Mouse (Mus musculus) forebrain, embryonic 10.5 days (tissue): ENCODE data around the gene Vsig4. TPM values are rescaled to one million over a fixed set of nuclear protein-coding genes. Genes with fewer than 3 reads are reported as not detected.
"Not testable (repeated sequence)": the region's sequence is repeated elsewhere in the genome, so short reads cannot be mapped to it uniquely, and the experiment has no call there.

Experiments
- DNase-seq: peaks from one replicate; pipeline ENCODE4 v3.0.0-alpha.2; 2017; ENCODE audit warnings: low spot score; ENCODE audit errors: extremely low spot score
- H3K27ac ChIP-seq: fragments of 300-500 bp; sonication (generic); 2 replicates; pipeline ENCODE4 v1.5.1; 2016; ENCODE audit warnings: mild to moderate bottlenecking
- H3K27me3 ChIP-seq: fragments of 300-500 bp; sonication (generic); 2 replicates; pipeline ENCODE4 v1.6.1; 2016; ENCODE audit warnings: mild to moderate bottlenecking; ENCODE audit not compliant: poor library complexity, severe bottlenecking
- H3K36me3 ChIP-seq: fragments of 300-500 bp; sonication (generic); replicated peaks from 2 replicates; pipeline ENCODE4 v1.6.1; 2016; ENCODE audit warnings: mild to moderate bottlenecking, moderate library complexity
- H3K4me1 ChIP-seq: fragments of 300-500 bp; sonication (generic); 2 replicates; pipeline ENCODE4 v1.6.1; 2016
- H3K4me3 ChIP-seq: fragments of 300-500 bp; sonication (generic); 2 replicates; pipeline ENCODE4 v1.5.1; 2016; ENCODE audit warnings: mild to moderate bottlenecking, moderate library complexity
- H3K9me3 ChIP-seq: fragments of 300-500 bp; sonication (generic); 2 replicates; pipeline ENCODE4 v1.6.1; 2016; ENCODE audit warnings: mild to moderate bottlenecking, moderate library complexity
- WGBS: fragments of 180-500 bp; shearing (Covaris S2); methylation state at CpG from one replicate; pipeline ENCODE4 v1.1.7; 2016; 5-methylcytosine and 5-hydroxymethylcytosine counted together
- polyA plus RNA-seq: library from polyadenylated mRNA; unstranded; fragments of >200 nt; fragmentation: Nextera tagmentation; extraction: Ambion mirVana; gene quantifications from 2 replicates; pipeline ENCODE4 v1.2.1, GENCODE M21; 2016

Gene Vsig4
- polyA plus RNA-seq = not detected in 2 replicates

DNA sequence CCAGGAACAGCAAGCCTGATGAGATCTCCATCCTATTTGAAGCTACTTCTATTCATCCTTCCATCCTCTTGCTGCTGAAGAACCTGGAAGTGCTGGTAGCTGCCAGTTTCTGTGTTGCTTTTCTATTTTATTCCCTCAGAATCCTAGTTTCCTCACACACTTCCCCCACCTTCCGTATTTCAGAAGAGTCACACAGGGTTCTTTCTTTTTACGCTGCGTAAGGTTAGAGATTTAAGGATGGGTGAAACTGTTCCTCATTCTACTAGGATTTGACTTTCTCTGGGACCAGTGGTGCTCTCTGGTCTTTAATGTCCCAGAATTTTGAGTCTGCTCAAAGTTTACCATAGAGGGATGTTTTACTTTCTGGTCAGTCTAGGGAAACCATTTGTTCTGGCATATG lies at the start of gene Vsig4:
Gene Vsig4 (minus strand): TSS at position 101 of the 400 bp plus-strand sequence.
- DNase-seq = no peak
- Histone ChIP-seq H3K36me3 (no peaks in the 10 kb centered on the region), H3K4me1 (no peaks in the 10 kb centered on the region), H3K4me3 (no peak within 1 kb of the TSS), H3K9me3 (no peaks in the 10 kb centered on the region), H3K27ac (no peak within 1 kb of the TSS), H3K27me3 (no peaks in the 10 kb centered on the region)
- WGBS = 95% methylated on average over 3 of the region's 3 CpGs

DNA sequence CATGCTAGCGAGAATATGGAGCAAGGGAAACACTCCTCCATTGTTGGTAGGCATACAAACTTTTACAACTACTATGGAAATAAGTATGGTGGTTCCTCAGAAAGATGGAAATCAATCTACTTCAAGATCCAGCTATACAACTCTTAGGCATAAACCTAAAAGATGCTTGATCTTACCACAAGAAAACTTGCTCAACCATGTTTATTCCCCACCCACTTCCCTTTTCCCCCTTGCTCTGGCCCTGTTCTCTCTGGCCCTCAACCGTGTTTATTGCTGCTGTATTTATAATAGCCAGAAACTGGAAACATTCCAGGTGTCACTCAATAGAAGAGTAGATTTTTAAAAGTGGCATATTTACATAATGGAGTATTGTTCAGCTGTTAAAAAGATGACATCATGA lies 45.9 kb upstream of the Vsig4 start:
- 91% methylated on average over 2 of the region's 2 CpGs for WGBS
- no peak for DNase-seq
- H3K27ac ChIP-seq = no peak overlapping the region
- no peaks in the 10 kb centered on the region for H3K9me3 ChIP-seq
- H3K36me3 ChIP-seq = no peaks in the 10 kb centered on the region
- H3K27me3 ChIP-seq = no peaks in the 10 kb centered on the region
- H3K4me3 ChIP-seq = no peak overlapping the region
- H3K4me1 ChIP-seq = no peaks in the 10 kb centered on the region

DNA sequence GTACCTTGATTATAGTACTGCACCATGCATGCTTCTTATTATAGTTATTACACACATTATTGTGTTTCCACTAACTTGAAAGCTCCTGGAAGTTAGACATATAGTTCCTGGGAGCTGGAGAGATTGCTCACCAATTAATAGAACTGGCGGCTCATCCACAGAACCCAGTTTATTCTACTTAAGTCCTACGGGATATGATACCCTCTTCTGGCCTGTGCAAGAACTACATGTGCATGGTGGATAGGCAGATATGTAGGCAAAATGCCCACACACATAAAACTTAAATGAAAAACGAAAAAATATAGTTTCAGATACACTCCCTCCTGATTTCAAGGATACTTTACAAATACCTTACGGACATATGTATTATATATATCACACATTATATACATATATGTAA lies 36.5 kb upstream of the Vsig4 start:
- Histone ChIP-seq H3K27ac (no peak overlapping the region), H3K36me3 (no peaks in the 10 kb centered on the region), H3K4me1 (no peaks in the 10 kb centered on the region), H3K4me3 (no peak overlapping the region), H3K27me3 (no peaks in the 10 kb centered on the region), H3K9me3 (no peaks in the 10 kb centered on the region)
- WGBS = 55% methylated on average over 4 of the region's 4 CpGs
- DNase-seq = no peak

DNA sequence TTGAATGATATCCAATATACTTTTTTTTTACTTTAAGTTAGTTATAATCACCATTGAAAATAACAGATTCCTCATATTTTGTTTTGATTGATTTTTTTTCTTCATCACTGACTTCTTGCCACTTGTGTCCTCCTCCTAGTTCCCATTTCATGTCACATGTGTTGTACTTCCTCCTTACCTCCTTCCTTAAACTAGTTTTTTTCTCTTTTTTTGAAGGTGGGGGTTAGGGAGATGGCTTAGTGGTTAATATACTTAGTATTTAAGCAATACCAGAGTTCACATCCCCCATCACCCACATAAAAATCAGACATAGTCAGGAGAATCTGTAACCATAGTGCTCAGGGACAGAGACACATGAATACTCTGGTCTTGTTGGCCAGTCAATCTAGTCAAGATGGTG lies 36.7 kb downstream of the Vsig4 start:
- DNase-seq = no peak
- Histone ChIP-seq H3K27me3 (no peaks in the 10 kb centered on the region), H3K27ac (no peak overlapping the region), H3K36me3 (no peaks in the 10 kb centered on the region), H3K9me3 (no peaks in the 10 kb centered on the region), H3K4me1 (no peaks in the 10 kb centered on the region), H3K4me3 (no peak overlapping the region)

DNA sequence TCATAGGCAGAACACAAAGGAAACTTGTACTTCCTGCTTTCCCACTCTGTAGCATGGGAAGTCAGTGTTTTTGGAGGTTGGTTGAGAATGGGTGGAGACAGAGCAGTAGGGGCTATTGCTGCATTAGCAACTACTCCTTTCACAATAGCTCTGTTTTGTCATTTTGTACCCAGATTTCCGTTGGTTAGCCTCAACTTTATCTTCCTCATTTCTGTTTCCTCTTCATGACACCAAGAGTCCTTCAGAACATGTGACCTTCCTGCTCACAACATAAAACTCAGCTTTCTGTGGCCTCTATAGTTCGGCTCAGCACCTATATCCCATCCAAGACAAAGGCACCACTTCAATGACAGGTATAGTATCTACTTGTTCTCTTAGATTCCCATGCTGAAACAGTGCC lies 53.6 kb downstream of the Vsig4 start:
- Histone ChIP-seq H3K36me3 (no peaks in the 10 kb centered on the region), H3K9me3 (no peaks in the 10 kb centered on the region), H3K27me3 (no peaks in the 10 kb centered on the region), H3K4me3 (no peak overlapping the region), H3K4me1 (no peaks in the 10 kb centered on the region), H3K27ac (no peak overlapping the region)
- no peak for DNase-seq
- WGBS = 63% methylated on average over 2 of the region's 2 CpGs

DNA sequence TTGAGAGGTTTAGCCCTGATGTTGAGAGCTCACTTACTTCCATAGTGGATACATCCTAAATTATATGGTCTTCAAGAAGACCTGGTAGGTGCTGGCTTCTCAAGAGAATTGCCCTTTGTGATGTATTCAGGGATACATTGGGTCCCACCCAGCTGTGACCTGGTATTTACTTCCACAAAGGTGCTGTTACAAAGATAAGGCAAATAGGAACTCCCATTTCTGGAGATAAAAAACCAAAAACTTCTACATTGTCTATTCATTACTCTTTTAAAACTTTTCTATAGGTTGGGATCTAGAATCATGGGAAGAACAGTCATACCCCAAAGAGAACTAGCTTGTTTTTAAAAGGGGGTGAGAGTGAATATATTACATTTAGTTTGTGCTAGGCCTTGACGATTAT lies 54.2 kb downstream of the Vsig4 start:
- no peak for DNase-seq
- H3K9me3 ChIP-seq = no peaks in the 10 kb centered on the region
- no peak overlapping the region for H3K27ac ChIP-seq
- H3K27me3 ChIP-seq = no peaks in the 10 kb centered on the region
- H3K36me3 ChIP-seq = no peaks in the 10 kb centered on the region
- WGBS = 87% methylated on average over 1 of the region's 1 CpGs
- H3K4me1 ChIP-seq = no peaks in the 10 kb centered on the region
- H3K4me3 ChIP-seq = no peak overlapping the region

- no peak overlapping the region for H3K4me3 ChIP-seq
- no peaks in the 10 kb centered on the region for H3K9me3 ChIP-seq
- WGBS = 70% methylated on average over 1 of the region's 1 CpGs
- H3K27ac ChIP-seq = no peak overlapping the region
- DNase-seq = no peak
- no peaks in the 10 kb centered on the region for H3K27me3 ChIP-seq
- no peaks in the 10 kb centered on the region for H3K4me1 ChIP-seq
- no peaks in the 10 kb centered on the region for H3K36me3 ChIP-seq
Observed at GRCm38 (mm10) chrX:96235775-96236174, 57.5 kb downstream of the Vsig4 start.

- no peak overlapping the region for H3K4me3 ChIP-seq
- H3K27me3 ChIP-seq = no peaks in the 10 kb centered on the region
- H3K27ac ChIP-seq = no peak overlapping the region
- H3K9me3 ChIP-seq = no peaks in the 10 kb centered on the region
- no peaks in the 10 kb centered on the region for H3K36me3 ChIP-seq
- H3K4me1 ChIP-seq = no peaks in the 10 kb centered on the region
- no peak for DNase-seq
Observed at GRCm38 (mm10) chrX:96227030-96227429, 66.2 kb downstream of the Vsig4 start.

DNA sequence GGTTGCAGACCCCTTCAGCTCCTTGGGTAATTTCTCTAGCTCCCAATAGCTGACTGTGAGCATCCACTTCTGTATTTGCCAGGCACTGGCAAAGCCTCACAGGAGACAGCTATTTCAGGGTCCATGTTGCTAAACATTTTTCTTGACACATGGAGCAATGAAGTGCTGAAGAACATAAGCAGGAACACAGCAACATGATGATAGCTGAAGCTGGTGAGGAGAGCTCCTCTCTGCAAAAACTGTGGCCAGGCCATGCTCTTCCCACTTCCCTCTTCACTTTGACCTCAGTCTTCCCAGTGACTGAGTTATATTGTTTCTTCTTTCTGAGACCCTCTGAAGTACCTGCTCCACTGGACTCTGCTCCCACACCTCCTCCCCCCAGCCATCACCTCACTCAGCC lies 67.8 kb downstream of the Vsig4 start:
- no peaks in the 10 kb centered on the region for H3K4me1 ChIP-seq
- H3K9me3 ChIP-seq = no peaks in the 10 kb centered on the region
- no peaks in the 10 kb centered on the region for H3K27me3 ChIP-seq
- no peak for DNase-seq
- H3K4me3 ChIP-seq = no peak overlapping the region
- no peaks in the 10 kb centered on the region for H3K36me3 ChIP-seq
- no peak overlapping the region for H3K27ac ChIP-seq

DNA sequence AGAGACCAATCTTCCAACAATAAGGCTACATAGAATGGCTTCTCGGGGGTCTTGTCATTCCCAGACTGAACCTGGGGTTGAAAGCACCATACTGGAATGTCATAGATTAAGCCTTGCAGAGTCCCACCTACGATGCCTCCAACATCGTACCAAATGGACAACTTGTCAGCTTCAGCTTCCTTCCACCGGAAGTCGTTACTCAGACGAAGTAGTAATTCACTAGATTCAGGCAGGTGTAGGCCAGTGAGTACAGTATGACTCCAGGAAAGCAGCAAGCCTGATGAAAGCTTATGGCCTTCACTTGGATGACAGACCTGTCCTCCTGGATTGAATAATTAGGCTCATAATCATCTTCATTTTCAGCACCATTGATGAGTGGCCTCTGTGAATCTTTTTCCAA lies 69.0 kb downstream of the Vsig4 start:
- H3K9me3 ChIP-seq = no peaks in the 10 kb centered on the region
- no peak for DNase-seq
- WGBS = 85% methylated on average over 6 of the region's 6 CpGs
- no peak overlapping the region for H3K4me3 ChIP-seq
- H3K27ac ChIP-seq = no peak overlapping the region
- no peaks in the 10 kb centered on the region for H3K36me3 ChIP-seq
- H3K27me3 ChIP-seq = no peaks in the 10 kb centered on the region
- no peaks in the 10 kb centered on the region for H3K4me1 ChIP-seq

DNA sequence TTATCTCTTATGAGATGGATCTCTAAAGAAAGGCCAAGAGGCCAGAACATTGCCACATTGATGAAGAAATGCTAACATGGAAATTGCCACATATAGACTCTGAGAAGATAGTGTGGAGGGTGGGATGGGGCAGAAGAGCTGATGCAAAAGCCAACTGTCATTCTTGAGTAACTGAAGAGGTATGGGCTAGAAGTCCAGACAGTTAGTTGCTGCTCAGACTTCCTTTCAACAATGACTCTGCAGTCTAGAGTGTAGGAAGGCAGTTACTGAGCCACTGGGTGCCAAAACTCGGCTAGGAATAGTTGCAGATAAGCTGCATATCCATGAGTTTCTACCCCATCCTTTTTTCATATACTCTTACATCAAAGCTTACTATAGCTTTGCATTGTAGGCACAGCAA lies 75.2 kb downstream of the Vsig4 start:
- DNase-seq = no peak
- Histone ChIP-seq H3K9me3 (no peaks in the 10 kb centered on the region), H3K4me3 (no peak overlapping the region), H3K27me3 (no peaks in the 10 kb centered on the region), H3K4me1 (no peaks in the 10 kb centered on the region), H3K27ac (no peak overlapping the region), H3K36me3 (no peaks in the 10 kb centered on the region)
- 73% methylated on average over 1 of the region's 1 CpGs for WGBS

GRCm38 (mm10) chrX:96206872-96207271 lies 86.4 kb downstream of the Vsig4 start:
- no peaks in the 10 kb centered on the region for H3K4me1 ChIP-seq
- no peaks in the 10 kb centered on the region for H3K27me3 ChIP-seq
- WGBS = 50% methylated on average over 1 of the region's 1 CpGs
- no peaks in the 10 kb centered on the region for H3K9me3 ChIP-seq
- H3K36me3 ChIP-seq = no peaks in the 10 kb centered on the region
- no peak for DNase-seq
- no peak overlapping the region for H3K27ac ChIP-seq
- H3K4me3 ChIP-seq = no peak overlapping the region

- not testable (repeated sequence) for H3K27me3 ChIP-seq, H3K36me3 ChIP-seq, H3K4me3 ChIP-seq, H3K9me3 ChIP-seq, H3K4me1 ChIP-seq, DNase-seq, H3K27ac ChIP-seq
- WGBS = 85% methylated on average over 3 of the region's 3 CpGs
Observed at GRCm38 (mm10) chrX:96205143-96205542, 88.1 kb downstream of the Vsig4 start.
